In genomic region chr6:72747814-72748213, GRCm38 (mm10) we compare ENCODE assay signal across 17 mouse cellular contexts. TPM values are rescaled to one million over a fixed set of nuclear protein-coding genes. Genes with fewer than 3 reads are reported as not detected.
DNase-seq lines count a peak whose midpoint lies in the region; ATAC-seq and TF ChIP-seq lines count a peak whose summit lies in the region.
"Had no signal": no experiment of that assay in that cellular context is flagged by ENCODE, and none has a peak within 500 bp of the region (broad histone marks: within the 10 kb centered on the region; RNA-seq: fewer than 3 reads in every experiment).

No protein-coding gene starts in this region.

- ATAC-seq in heart, postnatal 0 days (ENCODE audit: insufficient read depth, low read depth), result no peak
- no peak for ATAC-seq in limb, embryonic 12.5 days (ENCODE audit: insufficient number of reproducible peaks, insufficient read depth, low FRiP score, low TSS enrichment, low read depth)
- no peak for ATAC-seq in embryonic facial prominence, embryonic 15.5 days (ENCODE audit: insufficient number of reproducible peaks, low FRiP score, low TSS enrichment, low read depth)
- ATAC-seq: forebrain, embryonic 16.5 days had no signal

- peaks cover 26% of the 10 kb centered on the region for H3K4me1 ChIP-seq in heart, postnatal 0 days (ENCODE audit: control insufficient read depth, insufficient read depth)
- H3K4me1 ChIP-seq in heart, embryonic 10.5 days, result peaks cover 35% of the 10 kb centered on the region
- peaks cover 85% of the 10 kb centered on the region for H3K4me1 ChIP-seq in limb, embryonic 12.5 days (replicated peaks)
- peaks cover 74% of the 10 kb centered on the region for H3K4me1 ChIP-seq in limb, embryonic 10.5 days
- peaks cover 85% of the 10 kb centered on the region for H3K4me1 ChIP-seq in embryonic facial prominence, embryonic 10.5 days
- peaks cover 84% of the 10 kb centered on the region for H3K4me1 ChIP-seq in embryonic facial prominence, embryonic 15.5 days
- H3K4me1 ChIP-seq: megakaryocyte, embryonic 14.5 days had no signal

- DNase-seq in heart, postnatal 0 days (ENCODE audit: low spot score), result no peak
- no peak for DNase-seq in heart, embryonic 10.5 days (ENCODE audit: low spot score)
- no peak for DNase-seq in limb, embryonic 10.5 days (ENCODE audit: low spot score)
- DNase-seq in embryonic facial prominence, embryonic 10.5 days (ENCODE audit: low spot score), result no peak
- DNase-seq in cerebellum, adult 9-10 months, result no peak
- DNase-seq: cerebellum, adult 8-10 months; kidney, adult 18-20 months; layer of hippocampus, postnatal 36 days; lung, postnatal 14 days; right cerebral cortex, adult 18-20 months had no signal

- WGBS in heart, postnatal 0 days, result 56% methylated on average over 11 of the region's 11 CpGs
- WGBS in heart, embryonic 10.5 days, result 55% methylated on average over 11 of the region's 11 CpGs
- 69% methylated on average over 11 of the region's 11 CpGs for WGBS in limb, embryonic 12.5 days
- 86% methylated on average over 11 of the region's 11 CpGs for WGBS in limb, embryonic 10.5 days
- 74% methylated on average over 11 of the region's 11 CpGs for WGBS in embryonic facial prominence, embryonic 10.5 days
- 58% methylated on average over 11 of the region's 11 CpGs for WGBS in embryonic facial prominence, embryonic 15.5 days

- no peak for TF ChIP-seq EP300 in heart, postnatal 0 days (IDR thresholded peaks at IDR 0.05; ENCODE audit: low read depth)

- peak overlapping the region; percentile 65; the same call in 1 of the 2 replicates for H3K27ac ChIP-seq in heart, postnatal 0 days (ENCODE audit: low read depth)
- no peak overlapping the region for H3K27ac ChIP-seq in heart, embryonic 10.5 days
- peak overlapping the region; percentile 73 for H3K27ac ChIP-seq in limb, embryonic 12.5 days
- H3K27ac ChIP-seq in limb, embryonic 10.5 days, result no peak overlapping the region
- H3K27ac ChIP-seq in embryonic facial prominence, embryonic 10.5 days (replicated peaks), result peak overlapping the region; percentile 45
- H3K27ac ChIP-seq in embryonic facial prominence, embryonic 15.5 days (replicated peaks), result 0 out of 2 replicates have a peak overlapping the region, but pooled peaks have one; percentile 25

- H3K4me3 ChIP-seq in heart, postnatal 0 days (ENCODE audit: low read depth, low read length), result no peak overlapping the region
- H3K4me3 ChIP-seq in heart, embryonic 10.5 days, result no peak overlapping the region
- no peak overlapping the region for H3K4me3 ChIP-seq in limb, embryonic 12.5 days (replicated peaks)
- no peak overlapping the region for H3K4me3 ChIP-seq in limb, embryonic 10.5 days
- H3K4me3 ChIP-seq in embryonic facial prominence, embryonic 10.5 days, result no peak overlapping the region
- no peak overlapping the region for H3K4me3 ChIP-seq in embryonic facial prominence, embryonic 15.5 days (replicated peaks)
- H3K4me3 ChIP-seq: erythroblast, embryonic 14.5 days; megakaryocyte, embryonic 14.5 days had no signal

- H3K4me2 ChIP-seq in heart, postnatal 0 days (ENCODE audit: low read depth, low read length), result no peak overlapping the region
- no peak overlapping the region for H3K4me2 ChIP-seq in limb, embryonic 12.5 days
- no peak overlapping the region for H3K4me2 ChIP-seq in embryonic facial prominence, embryonic 15.5 days (replicated peaks)
- H3K4me2 ChIP-seq: liver, embryonic 11.5 days had no signal

- H3K27me3 ChIP-seq in heart, postnatal 0 days (ENCODE audit: control insufficient read depth, insufficient read depth, low read length), result no peaks in the 10 kb centered on the region
- H3K27me3 ChIP-seq in heart, embryonic 10.5 days (ENCODE audit: insufficient read depth, poor library complexity, severe bottlenecking), result no peaks in the 10 kb centered on the region
- H3K27me3 ChIP-seq in limb, embryonic 12.5 days, result no peaks in the 10 kb centered on the region
- H3K27me3 ChIP-seq in limb, embryonic 10.5 days (ENCODE audit: low read depth, poor library complexity, severe bottlenecking), result no peaks in the 10 kb centered on the region
- no peaks in the 10 kb centered on the region for H3K27me3 ChIP-seq in embryonic facial prominence, embryonic 10.5 days (replicated peaks; ENCODE audit: low read depth, poor library complexity, severe bottlenecking)
- H3K27me3 ChIP-seq in embryonic facial prominence, embryonic 15.5 days, result no peaks in the 10 kb centered on the region

- H3K9me3 ChIP-seq in heart, postnatal 0 days (replicated peaks; ENCODE audit: control insufficient read depth, low read length), result no peaks in the 10 kb centered on the region
- no peaks in the 10 kb centered on the region for H3K9me3 ChIP-seq in heart, embryonic 10.5 days
- H3K9me3 ChIP-seq in limb, embryonic 12.5 days, result no peaks in the 10 kb centered on the region
- no peaks in the 10 kb centered on the region for H3K9me3 ChIP-seq in limb, embryonic 10.5 days (replicated peaks)
- H3K9me3 ChIP-seq in embryonic facial prominence, embryonic 10.5 days, result no peaks in the 10 kb centered on the region
- H3K9me3 ChIP-seq in embryonic facial prominence, embryonic 15.5 days (replicated peaks), result no peaks in the 10 kb centered on the region
- H3K9me3 ChIP-seq: G1E; megakaryocyte, embryonic 14.5 days had no signal

- H3K36me3 ChIP-seq in heart, postnatal 0 days (replicated peaks; ENCODE audit: control insufficient read depth, insufficient read depth, low read length), result no peaks in the 10 kb centered on the region
- no peaks in the 10 kb centered on the region for H3K36me3 ChIP-seq in heart, embryonic 10.5 days
- peaks cover 4% of the 10 kb centered on the region for H3K36me3 ChIP-seq in limb, embryonic 12.5 days
- peaks cover 8% of the 10 kb centered on the region for H3K36me3 ChIP-seq in limb, embryonic 10.5 days
- H3K36me3 ChIP-seq in embryonic facial prominence, embryonic 10.5 days (replicated peaks), result peaks cover 9% of the 10 kb centered on the region
- no peaks in the 10 kb centered on the region for H3K36me3 ChIP-seq in embryonic facial prominence, embryonic 15.5 days
- H3K36me3 ChIP-seq: G1E had no signal

- TF ChIP-seq CTCF in heart, postnatal 0 days (IDR thresholded peaks at IDR 0.05; ENCODE audit: low read depth), result no peak

- no peak overlapping the region for H3K9ac ChIP-seq in heart, postnatal 0 days (replicated peaks; ENCODE audit: low read depth, low read length)
- no peak overlapping the region for H3K9ac ChIP-seq in limb, embryonic 12.5 days (replicated peaks)
- no peak overlapping the region for H3K9ac ChIP-seq in embryonic facial prominence, embryonic 15.5 days

RNA-seq across cellular contexts. Expression of gene Tcf7l1, which starts 41.2 kb away (rescaled TPM):
- total RNA-seq in heart, postnatal 0 days (2014; rRNA removed; ENCODE audit: low replicate concordance), result 1.3 and 8.8 TPM in 2 replicates
- polyA plus RNA-seq in heart, postnatal 0 days (2015; fragmentation: Nextera tagmentation; extraction: Ambion mirVana), result 9.0 and 9.2 TPM in 2 replicates
- polyA plus RNA-seq in heart, embryonic 10.5 days (2016; fragmentation: Nextera tagmentation; extraction: Ambion mirVana), result 14.7 and 25.9 TPM in 2 replicates
- polyA plus RNA-seq in limb, embryonic 12.5 days (2016; fragmentation: Nextera tagmentation; extraction: Ambion mirVana), result 49.3 and 58.3 TPM in 2 replicates
- 36.3 and 40.0 TPM in 2 replicates for polyA plus RNA-seq in limb, embryonic 10.5 days (2016; fragmentation: Nextera tagmentation; extraction: Ambion mirVana)
- polyA plus RNA-seq in embryonic facial prominence, embryonic 10.5 days (2016; fragmentation: Nextera tagmentation; extraction: Ambion mirVana), result 34.8 and 37.1 TPM in 2 replicates
- polyA plus RNA-seq in embryonic facial prominence, embryonic 15.5 days (2015; fragmentation: Nextera tagmentation; extraction: Ambion mirVana), result 52.3 and 54.7 TPM in 2 replicates
- polyA plus RNA-seq: G1E had no signal

Comparison
In these comparisons a context has a peak if more than half of its experiments do, and no peak if none do; other contexts are left out.
1. H3K27ac ChIP-seq: peak in heart, postnatal 0 days (single experiment), limb, embryonic 12.5 days (single experiment), embryonic facial prominence, embryonic 10.5 days (single experiment) and embryonic facial prominence, embryonic 15.5 days (single experiment); none in heart, embryonic 10.5 days (single experiment) and limb, embryonic 10.5 days (single experiment).